Mouse (Mus musculus): ENCODE measurements at regions not wholly inside any gene's neighbourhood (a gene's known extent, or its start where the extent isn't known, plus 50 kb on each side); places are given as distances from the start of the nearest gene placed in this dataset.
A peak's percentile ranks its signal among the peaks of the same experiment; 100 is the strongest.

- no peaks in the 10 kb centered on the region for H3K9me3 ChIP-seq (ENCODE audit: control insufficient read depth, low read length)
- TF ChIP-seq EP300 (optimal IDR thresholded peaks at IDR 0.05) (no peak), CTCF (IDR thresholded peaks at IDR 0.05; ENCODE audit: low read depth) (peak; percentile 76)
- H3K27me3 ChIP-seq (ENCODE audit: control insufficient read depth, insufficient read depth, low read length) = no peaks in the 10 kb centered on the region
- H3K9ac ChIP-seq (ENCODE audit: low read length) = no peak overlapping the region
- H3K36me3 ChIP-seq (ENCODE audit: control insufficient read depth, insufficient read depth, low read length) = no peaks in the 10 kb centered on the region
- DNase-seq (ENCODE audit: low spot score) (no peak), ATAC-seq (ENCODE audit: low FRiP score, low TSS enrichment) (no peak)
- no peaks in the 10 kb centered on the region for H3K4me1 ChIP-seq (replicated peaks; ENCODE audit: control insufficient read depth, insufficient read depth)
- H3K27ac ChIP-seq (replicated peaks) = no peak overlapping the region
- no peak overlapping the region for H3K4me2 ChIP-seq (replicated peaks; ENCODE audit: low read depth)
- WGBS = 38% methylated on average over 5 of the region's 5 CpGs
- no peak overlapping the region for H3K4me3 ChIP-seq (ENCODE audit: low read depth, low read length)
Observed at GRCm38 (mm10) chr9:78769168-78769567, 153.8 kb downstream of the Cd109 start.

GRCm38 (mm10) chr9:78773936-78774335 is 158.6 kb downstream of the Cd109 start:
- ATAC-seq (ENCODE audit: low FRiP score, low TSS enrichment) = no peak
- no peaks in the 10 kb centered on the region for H3K27me3 ChIP-seq (ENCODE audit: control insufficient read depth, insufficient read depth, low read length)
- H3K36me3 ChIP-seq (ENCODE audit: control insufficient read depth, insufficient read depth, low read length) = no peaks in the 10 kb centered on the region
- no peak for DNase-seq (ENCODE audit: low spot score)
- 50% methylated on average over 3 of the region's 3 CpGs for WGBS
- no peak overlapping the region for H3K9ac ChIP-seq (ENCODE audit: low read length)
- H3K4me1 ChIP-seq (replicated peaks; ENCODE audit: control insufficient read depth, insufficient read depth) = no peaks in the 10 kb centered on the region
- TF ChIP-seq CTCF (IDR thresholded peaks at IDR 0.05; ENCODE audit: low read depth) (no peak), EP300 (optimal IDR thresholded peaks at IDR 0.05) (no peak)
- H3K27ac ChIP-seq (replicated peaks) = no peak overlapping the region
- no peaks in the 10 kb centered on the region for H3K9me3 ChIP-seq (ENCODE audit: control insufficient read depth, low read length)
- no peak overlapping the region for H3K4me2 ChIP-seq (replicated peaks; ENCODE audit: low read depth)
- no peak overlapping the region for H3K4me3 ChIP-seq (ENCODE audit: low read depth, low read length)

GRCm38 (mm10) chr9:78775462-78775861 is 160.1 kb downstream of the Cd109 start:
- Histone ChIP-seq H3K4me3 (ENCODE audit: low read depth, low read length) (no peak overlapping the region), H3K9me3 (ENCODE audit: control insufficient read depth, low read length) (no peaks in the 10 kb centered on the region), H3K4me1 (replicated peaks; ENCODE audit: control insufficient read depth, insufficient read depth) (no peaks in the 10 kb centered on the region; the same call in 1 of the 2 replicates), H3K27me3 (ENCODE audit: control insufficient read depth, insufficient read depth, low read length) (no peaks in the 10 kb centered on the region), H3K36me3 (ENCODE audit: control insufficient read depth, insufficient read depth, low read length) (no peaks in the 10 kb centered on the region), H3K27ac (replicated peaks) (no peak overlapping the region), H3K4me2 (replicated peaks; ENCODE audit: low read depth) (no peak overlapping the region), H3K9ac (ENCODE audit: low read length) (no peak overlapping the region)
- WGBS = 7% methylated on average over 5 of the region's 5 CpGs
- peak; percentile 92 for TF ChIP-seq CTCF (IDR thresholded peaks at IDR 0.05; ENCODE audit: low read depth)
- no peak for TF ChIP-seq EP300 (optimal IDR thresholded peaks at IDR 0.05)
- no peak for ATAC-seq (ENCODE audit: low FRiP score, low TSS enrichment)
- DNase-seq (ENCODE audit: low spot score) = peak; percentile 38

- Histone ChIP-seq H3K27me3 (ENCODE audit: control insufficient read depth, insufficient read depth, low read length) (no peaks in the 10 kb centered on the region), H3K4me3 (ENCODE audit: low read depth, low read length) (no peak overlapping the region), H3K27ac (replicated peaks) (no peak overlapping the region), H3K9me3 (ENCODE audit: control insufficient read depth, low read length) (no peaks in the 10 kb centered on the region), H3K36me3 (ENCODE audit: control insufficient read depth, insufficient read depth, low read length) (no peaks in the 10 kb centered on the region), H3K4me1 (replicated peaks; ENCODE audit: control insufficient read depth, insufficient read depth) (no peaks in the 10 kb centered on the region; the same call in 1 of the 2 replicates), H3K9ac (ENCODE audit: low read length) (no peak overlapping the region), H3K4me2 (replicated peaks; ENCODE audit: low read depth) (no peak overlapping the region)
- ATAC-seq (ENCODE audit: low FRiP score, low TSS enrichment) (no peak), DNase-seq (ENCODE audit: low spot score) (no peak)
- TF ChIP-seq EP300 (optimal IDR thresholded peaks at IDR 0.05) (no peak), CTCF (IDR thresholded peaks at IDR 0.05; ENCODE audit: low read depth) (no peak)
- 43% methylated on average over 4 of the region's 4 CpGs for WGBS
Observed at GRCm38 (mm10) chr9:78780595-78780994, 165.2 kb downstream of the Cd109 start.

- Histone ChIP-seq H3K4me2 (replicated peaks; ENCODE audit: low read depth) (no peak overlapping the region), H3K4me1 (replicated peaks; ENCODE audit: control insufficient read depth, insufficient read depth) (no peaks in the 10 kb centered on the region; the same call in 1 of the 2 replicates), H3K4me3 (ENCODE audit: low read depth, low read length) (no peak overlapping the region), H3K27me3 (ENCODE audit: control insufficient read depth, insufficient read depth, low read length) (no peaks in the 10 kb centered on the region), H3K9me3 (ENCODE audit: control insufficient read depth, low read length) (no peaks in the 10 kb centered on the region), H3K36me3 (ENCODE audit: control insufficient read depth, insufficient read depth, low read length) (no peaks in the 10 kb centered on the region), H3K27ac (replicated peaks) (peak overlapping the region; percentile 63; the same call in 1 of the 2 replicates), H3K9ac (ENCODE audit: low read length) (no peak overlapping the region)
- TF ChIP-seq CTCF (IDR thresholded peaks at IDR 0.05; ENCODE audit: low read depth) (no peak), EP300 (optimal IDR thresholded peaks at IDR 0.05) (peak; percentile 47)
- 68% methylated on average over 4 of the region's 4 CpGs for WGBS
- ATAC-seq (ENCODE audit: low FRiP score, low TSS enrichment) (no peak), DNase-seq (ENCODE audit: low spot score) (no peak)
Observed at GRCm38 (mm10) chr9:78782297-78782696, 167.0 kb downstream of the Cd109 start.

GRCm38 (mm10) chr9:78782860-78783259 is 167.5 kb downstream of the Cd109 start:
- H3K4me3 ChIP-seq (ENCODE audit: low read depth, low read length) = no peak overlapping the region
- no peak for DNase-seq (ENCODE audit: low spot score)
- H3K4me1 ChIP-seq (replicated peaks; ENCODE audit: control insufficient read depth, insufficient read depth) = no peaks in the 10 kb centered on the region; the same call in 1 of the 2 replicates
- H3K27me3 ChIP-seq (ENCODE audit: control insufficient read depth, insufficient read depth, low read length) = no peaks in the 10 kb centered on the region
- no peaks in the 10 kb centered on the region for H3K9me3 ChIP-seq (ENCODE audit: control insufficient read depth, low read length)
- 60% methylated on average over 8 of the region's 8 CpGs for WGBS
- no peak overlapping the region; the same call in 1 of the 2 replicates for H3K4me2 ChIP-seq (replicated peaks; ENCODE audit: low read depth)
- no peak for ATAC-seq (ENCODE audit: low FRiP score, low TSS enrichment)
- no peak overlapping the region for H3K9ac ChIP-seq (ENCODE audit: low read length)
- H3K27ac ChIP-seq (replicated peaks) = peak overlapping the region; percentile 63
- no peaks in the 10 kb centered on the region for H3K36me3 ChIP-seq (ENCODE audit: control insufficient read depth, insufficient read depth, low read length)
- TF ChIP-seq EP300 (optimal IDR thresholded peaks at IDR 0.05) = peak; percentile 2
- TF ChIP-seq CTCF (IDR thresholded peaks at IDR 0.05; ENCODE audit: low read depth) = no peak

Measured in stomach, postnatal 0 days (tissue).